Comparison of ENCODE assay signal across 24 mouse cellular contexts in genomic region chr2:144716248-144716647, GRCm38 (mm10).
DNase-seq lines count a peak whose midpoint lies in the region; ATAC-seq and TF ChIP-seq lines count a peak whose summit lies in the region.
"Had no signal": no experiment of that assay in that cellular context is flagged by ENCODE, and none has a peak within 500 bp of the region (broad histone marks: within the 10 kb centered on the region; RNA-seq: fewer than 3 reads in every experiment).

No protein-coding gene starts in this region.

- TF ChIP-seq EP300 in lung, postnatal 0 days (IDR thresholded peaks at IDR 0.05), result 0 out of 2 replicates have a peak, but pooled peaks have one; percentile 19

- H3K9ac ChIP-seq in intestine, embryonic 14.5 days (ENCODE audit: low read length), result no peak overlapping the region
- no peak overlapping the region for H3K9ac ChIP-seq in intestine, postnatal 0 days (ENCODE audit: low read depth, low read length)
- no peak overlapping the region for H3K9ac ChIP-seq in lung, postnatal 0 days (replicated peaks; ENCODE audit: low read depth)
- H3K9ac ChIP-seq: embryonic facial prominence, embryonic 15.5 days; heart, embryonic 13.5 days had no signal

- H3K4me2 ChIP-seq in intestine, embryonic 14.5 days (ENCODE audit: low read length), result no peak overlapping the region
- H3K4me2 ChIP-seq in intestine, postnatal 0 days (replicated peaks; ENCODE audit: low read depth), result no peak overlapping the region
- no peak overlapping the region for H3K4me2 ChIP-seq in lung, postnatal 0 days (replicated peaks; ENCODE audit: low read depth, low read length)
- H3K4me2 ChIP-seq: embryonic facial prominence, embryonic 15.5 days; heart, embryonic 13.5 days had no signal

- 60% methylated on average over 5 of the region's 5 CpGs for WGBS in intestine, embryonic 14.5 days
- WGBS in intestine, postnatal 0 days, result 66% methylated on average over 5 of the region's 5 CpGs
- WGBS in lung, postnatal 0 days, result 65% methylated on average over 5 of the region's 5 CpGs

- H3K4me1 ChIP-seq in intestine, embryonic 14.5 days (replicated peaks; ENCODE audit: control insufficient read depth, insufficient read depth, low read length), result peaks cover 14% of the 10 kb centered on the region
- H3K4me1 ChIP-seq in intestine, postnatal 0 days (replicated peaks; ENCODE audit: control insufficient read depth, insufficient read depth, low read length), result no peaks in the 10 kb centered on the region
- H3K4me1 ChIP-seq in testis, adult 2 months (ENCODE audit: control insufficient read depth, insufficient read depth, low read length), result peaks cover 3% of the 10 kb centered on the region; the same call in 1 of the 2 replicates
- no peaks in the 10 kb centered on the region for H3K4me1 ChIP-seq in lung, postnatal 0 days (ENCODE audit: insufficient read depth, low read depth, low read length)

- peak overlapping the region; percentile 33; the same call in 1 of the 2 replicates for H3K27ac ChIP-seq in intestine, embryonic 14.5 days (ENCODE audit: low read depth)
- H3K27ac ChIP-seq in intestine, postnatal 0 days (ENCODE audit: low read depth, low read length), result no peak overlapping the region
- H3K27ac ChIP-seq in testis, adult 2 months (ENCODE audit: control insufficient read depth, insufficient read depth, low read depth, low read length), result peak overlapping the region; percentile 17; the same call in 1 of the 2 replicates
- no peak overlapping the region for H3K27ac ChIP-seq in lung, postnatal 0 days (ENCODE audit: low read length)
- H3K27ac ChIP-seq: embryonic facial prominence, embryonic 15.5 days; forebrain, embryonic 10.5 days; gastrocnemius, adult 2 months; heart, embryonic 13.5 days had no signal

- H3K36me3 ChIP-seq in intestine, embryonic 14.5 days (ENCODE audit: control insufficient read depth, insufficient read depth, low read length), result no peaks in the 10 kb centered on the region
- no peaks in the 10 kb centered on the region for H3K36me3 ChIP-seq in intestine, postnatal 0 days (ENCODE audit: control insufficient read depth, insufficient read depth)
- H3K36me3 ChIP-seq in testis, adult 2 months (ENCODE audit: control insufficient read depth, insufficient read depth, low read length), result no peaks in the 10 kb centered on the region
- H3K36me3 ChIP-seq in lung, postnatal 0 days (ENCODE audit: insufficient read depth, low read length), result no peaks in the 10 kb centered on the region
- H3K36me3 ChIP-seq: embryonic facial prominence, embryonic 15.5 days; forebrain, embryonic 10.5 days; heart, embryonic 13.5 days had no signal

- H3K4me3 ChIP-seq in intestine, embryonic 14.5 days (ENCODE audit: low read depth, low read length), result no peak overlapping the region
- H3K4me3 ChIP-seq in intestine, postnatal 0 days (ENCODE audit: low read depth, low read length), result no peak overlapping the region
- H3K4me3 ChIP-seq in testis, adult 2 months (ENCODE audit: control insufficient read depth, low read depth, low read length), result no peak overlapping the region
- H3K4me3 ChIP-seq in lung, postnatal 0 days (ENCODE audit: low read depth, low read length), result no peak overlapping the region
- H3K4me3 ChIP-seq: embryonic facial prominence, embryonic 15.5 days; erythroblast, embryonic 14.5 days; forebrain, embryonic 10.5 days; gastrocnemius, adult 2 months; heart, embryonic 13.5 days had no signal

- H3K27me3 ChIP-seq in intestine, embryonic 14.5 days (replicated peaks; ENCODE audit: control insufficient read depth, insufficient read depth, low read length), result no peaks in the 10 kb centered on the region
- no peaks in the 10 kb centered on the region for H3K27me3 ChIP-seq in intestine, postnatal 0 days (replicated peaks; ENCODE audit: control insufficient read depth, insufficient read depth, low read length)
- no peaks in the 10 kb centered on the region for H3K27me3 ChIP-seq in testis, adult 2 months (ENCODE audit: control insufficient read depth, insufficient read depth, low read length)
- no peaks in the 10 kb centered on the region for H3K27me3 ChIP-seq in lung, postnatal 0 days (replicated peaks; ENCODE audit: insufficient read depth, low read length)
- H3K27me3 ChIP-seq: embryonic facial prominence, embryonic 15.5 days; heart, embryonic 13.5 days; Patski had no signal

- ATAC-seq in intestine, embryonic 14.5 days (replicated peaks; ENCODE audit: low FRiP score, low TSS enrichment, low read depth), result no peak
- ATAC-seq in intestine, postnatal 0 days, result no peak
- ATAC-seq in lung, postnatal 0 days, result peak; percentile 56
- ATAC-seq: CD4-positive, CD25-positive, alpha-beta regulatory T cell, adult 4 months; forebrain, embryonic 14.5 days; Patski had no signal

- DNase-seq in intestine, embryonic 14.5 days (ENCODE audit: low spot score), result no peak
- DNase-seq in testis, postnatal 14 days (ENCODE audit: low spot score), result no peak
- DNase-seq in lung, postnatal 0 days (ENCODE audit: low spot score), result peak; percentile 57
- DNase-seq in lung, postnatal 4 days, result peak; percentile 46 to 82
- no peak for DNase-seq in cerebellum, postnatal 10 days
- no peak for DNase-seq in ovary, postnatal 10 days (ENCODE audit: low spot score)
- DNase-seq: adrenal gland, adult 2 months; adrenal gland, postnatal 25 days; B cell, adult 2 months; cerebellum, adult 2 months; cerebellum, postnatal 14 days; embryo, embryonic 11 days; gastrocnemius, adult 2 months; gastrocnemius, postnatal 25 days; heart, postnatal 36 days had no signal

- no peak for TF ChIP-seq CTCF in intestine, postnatal 0 days (IDR thresholded peaks at IDR 0.05; ENCODE audit: low read depth)
- TF ChIP-seq CTCF in testis, adult 2 months (IDR thresholded peaks at IDR 0.05; ENCODE audit: control insufficient read depth, insufficient read depth, insufficient replicate concordance, low read depth, low read length), result no peak
- TF ChIP-seq CTCF in lung, postnatal 0 days (IDR thresholded peaks at IDR 0.05), result no peak

- TF ChIP-seq POLR2A in testis, adult 2 months (IDR thresholded peaks at IDR 0.05; ENCODE audit: control insufficient read depth, low read depth, low read length), result no peak

- H3K9me3 ChIP-seq in intestine, embryonic 14.5 days (ENCODE audit: control insufficient read depth, low read length), result no peaks in the 10 kb centered on the region
- no peaks in the 10 kb centered on the region for H3K9me3 ChIP-seq in intestine, postnatal 0 days (ENCODE audit: control insufficient read depth)
- H3K9me3 ChIP-seq in lung, postnatal 0 days (ENCODE audit: low read length), result no peaks in the 10 kb centered on the region
- H3K9me3 ChIP-seq: embryonic facial prominence, embryonic 15.5 days; forebrain, embryonic 10.5 days; heart, embryonic 13.5 days had no signal

Comparison
In these comparisons a context has a peak if more than half of its experiments do, and no peak if none do; other contexts are left out.
1. H3K27ac ChIP-seq: peak in intestine, embryonic 14.5 days (single experiment) and testis, adult 2 months (single experiment); none in intestine, postnatal 0 days (single experiment) and lung, postnatal 0 days (single experiment).
2. DNase-seq: peak in lung, postnatal 0 days (single experiment) and lung, postnatal 4 days (2 of 2); none in intestine, embryonic 14.5 days (single experiment), testis, postnatal 14 days (single experiment), cerebellum, postnatal 10 days (0 of 2) and ovary, postnatal 10 days (single experiment).